Mouse (Mus musculus) adipocyte (in vitro differentiated cells): Measurements from ENCODE around the gene Pdxp.

Source experiments
- DNase-seq: peaks from one replicate; pipeline ENCODE4 v3.0.0-alpha.2; 2016; ENCODE audit warnings: low spot score

The Pdxp gene

DNA sequence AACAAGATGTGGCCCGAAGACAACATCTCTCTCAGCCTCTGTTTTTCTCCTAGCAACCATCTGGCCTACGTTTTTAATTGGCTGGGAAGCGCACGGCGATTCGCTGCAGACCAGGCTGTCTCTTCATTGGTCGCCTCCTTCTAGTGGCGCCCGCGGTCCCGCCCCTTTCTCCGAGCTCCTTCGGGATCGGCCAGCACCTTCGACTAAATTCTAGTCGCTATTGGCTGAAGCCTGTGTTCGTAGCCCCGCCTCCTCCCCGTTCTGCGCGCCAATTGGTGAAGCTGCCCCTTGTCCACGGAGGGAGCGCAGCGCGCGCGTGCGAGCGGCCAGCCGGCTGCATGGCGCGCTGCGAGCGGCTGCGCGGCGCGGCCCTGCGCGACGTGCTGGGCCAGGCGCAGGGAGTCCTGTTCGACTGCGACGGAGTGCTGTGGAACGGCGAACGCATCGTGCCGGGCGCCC, at the start of gene Pdxp:
Pdxp (plus strand) TSS at position 288 of the 459 bp plus-strand sequence.
- peak; percentile 98 for DNase-seq

DNA sequence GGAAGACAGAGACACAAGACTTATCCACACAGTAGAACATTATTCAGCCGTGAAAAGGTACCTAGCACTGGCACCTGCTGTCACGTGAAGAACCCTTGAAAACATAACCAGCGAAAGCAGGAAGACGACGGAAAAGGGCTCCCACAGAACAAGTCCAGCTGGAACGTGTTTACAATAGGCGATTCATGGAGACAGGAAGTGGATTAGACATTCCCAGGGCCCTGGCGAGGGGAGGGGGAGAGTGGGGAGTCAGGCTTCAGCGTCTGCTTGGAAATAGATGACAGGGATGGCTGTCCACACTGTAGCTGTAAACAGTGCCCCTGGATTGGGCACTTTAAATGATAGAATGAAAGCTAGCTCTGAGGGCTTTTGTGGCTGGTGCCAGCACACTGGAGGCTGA, 45.3 kb upstream of the Pdxp start:
- DNase-seq = no peak

DNA sequence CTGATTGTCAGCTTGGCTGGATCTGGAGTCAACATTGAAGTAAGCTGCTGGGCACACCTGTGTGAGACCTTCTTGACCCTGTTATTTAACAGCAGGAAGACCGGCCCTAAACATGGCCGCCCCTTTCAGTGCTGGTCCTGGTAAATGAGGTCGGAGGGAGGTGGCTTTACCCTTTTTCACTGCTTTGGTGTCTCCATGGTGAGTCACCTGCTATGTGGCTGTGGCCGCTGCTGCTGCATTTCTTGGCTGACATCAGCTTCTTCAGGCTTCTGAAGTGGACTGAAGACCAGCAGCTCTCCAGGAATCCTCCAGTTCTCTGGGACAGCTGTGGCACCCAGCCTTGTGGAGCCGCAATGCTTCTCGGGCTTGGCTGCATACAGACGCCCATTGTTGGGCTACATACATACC, 44.9 kb upstream of the Pdxp start:
- no peak for DNase-seq

DNA sequence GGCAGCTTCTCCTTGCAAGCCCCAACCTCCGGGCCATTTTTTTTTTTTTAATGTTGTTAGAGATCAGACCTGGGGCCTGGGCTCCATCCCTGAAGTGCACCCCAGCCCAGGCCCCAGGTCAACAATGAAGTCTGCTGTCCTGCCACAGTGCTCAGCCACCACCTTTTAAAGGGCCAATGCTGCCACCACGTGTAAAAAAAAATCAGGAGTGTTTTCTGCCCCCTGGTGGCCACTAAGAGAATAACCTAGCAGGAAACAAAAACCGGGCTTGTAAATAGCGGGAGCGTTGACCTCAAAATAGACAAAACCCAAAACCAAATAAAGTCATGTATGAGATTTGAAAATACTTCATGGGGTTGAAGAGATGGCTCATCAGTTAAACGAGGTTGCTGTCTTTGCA, 43.9 kb upstream of the Pdxp start:
- DNase-seq = peak; percentile 71

DNA sequence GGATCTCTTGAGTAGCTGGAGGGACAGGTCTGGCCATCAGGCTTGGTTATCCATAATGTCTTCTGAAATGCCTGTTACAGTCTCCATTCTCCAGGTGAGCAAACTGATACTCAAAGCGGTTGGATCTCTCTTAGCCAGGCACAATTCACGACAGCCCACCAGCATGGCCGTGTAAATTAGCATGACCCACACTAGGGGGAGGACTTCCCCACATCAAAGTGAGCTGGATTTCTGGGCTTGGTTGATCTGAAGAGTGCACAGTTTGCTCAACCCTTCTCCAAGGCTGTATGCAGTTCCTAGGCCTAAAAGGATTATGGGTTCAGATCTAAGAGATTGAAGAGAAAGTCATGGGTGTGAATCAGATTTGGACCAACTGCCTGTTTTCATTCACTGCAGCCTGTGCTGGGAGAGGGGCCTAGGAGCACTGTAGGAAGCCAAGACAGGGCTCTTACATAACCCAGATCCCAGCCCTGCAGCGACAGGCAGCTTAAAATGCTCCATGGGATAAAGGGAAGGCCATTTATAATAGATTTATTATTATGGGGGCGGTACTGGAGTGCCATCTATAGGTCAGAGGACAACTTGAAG, 41.6 kb upstream of the Pdxp start:
- no peak for DNase-seq

DNA sequence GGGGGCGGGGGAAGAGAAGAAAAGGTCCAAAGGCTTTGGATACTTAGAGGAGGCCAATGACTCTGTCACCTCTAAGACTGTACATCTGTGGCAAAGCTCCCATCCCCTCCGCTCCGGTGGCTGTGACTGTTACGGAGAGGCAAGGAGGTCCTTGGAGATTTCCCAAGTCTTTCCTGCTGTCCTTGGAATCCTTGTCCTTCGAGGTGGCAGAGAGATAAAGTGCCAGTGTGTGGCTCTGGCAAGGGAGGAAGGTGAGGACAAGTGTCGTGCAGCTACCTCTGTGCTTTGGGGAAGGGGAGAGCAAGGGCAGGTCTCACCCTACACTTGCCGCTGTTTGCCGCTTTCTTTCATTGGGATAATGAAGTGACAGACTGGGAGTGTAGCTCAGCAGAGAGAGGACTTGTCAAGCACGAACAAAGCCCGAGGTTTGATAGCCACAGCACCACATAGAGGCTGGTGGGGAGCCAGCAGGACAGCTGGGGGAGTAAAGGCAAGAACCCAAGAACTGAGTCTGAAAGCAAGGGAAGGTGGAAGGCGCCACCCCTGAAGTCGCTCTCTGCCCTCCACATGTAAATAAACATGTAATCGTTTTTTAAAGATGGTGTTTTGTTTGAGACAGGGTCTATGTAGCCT, 39.8 kb upstream of the Pdxp start:
- DNase-seq = no peak

DNA sequence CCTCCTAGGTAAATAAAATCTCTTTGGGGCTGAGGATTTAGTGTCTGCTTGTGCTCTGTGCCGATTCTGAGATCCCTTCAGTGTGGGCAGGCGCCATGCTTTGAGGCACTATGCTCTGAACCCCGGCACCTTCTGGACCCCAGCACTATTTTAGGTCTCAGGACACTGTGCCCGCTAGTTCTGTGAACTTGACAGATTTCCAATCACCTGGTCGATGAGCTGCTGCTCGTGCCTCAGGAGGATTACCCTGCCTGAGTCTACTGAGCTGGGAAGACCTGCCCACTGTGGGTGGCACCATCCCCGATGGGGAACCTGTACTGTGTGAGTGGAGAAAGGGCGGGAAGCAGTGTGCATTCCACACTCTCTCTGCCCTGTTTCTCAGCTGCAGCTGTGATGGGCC, 38.7 kb upstream of the Pdxp start:
- no peak for DNase-seq

DNA sequence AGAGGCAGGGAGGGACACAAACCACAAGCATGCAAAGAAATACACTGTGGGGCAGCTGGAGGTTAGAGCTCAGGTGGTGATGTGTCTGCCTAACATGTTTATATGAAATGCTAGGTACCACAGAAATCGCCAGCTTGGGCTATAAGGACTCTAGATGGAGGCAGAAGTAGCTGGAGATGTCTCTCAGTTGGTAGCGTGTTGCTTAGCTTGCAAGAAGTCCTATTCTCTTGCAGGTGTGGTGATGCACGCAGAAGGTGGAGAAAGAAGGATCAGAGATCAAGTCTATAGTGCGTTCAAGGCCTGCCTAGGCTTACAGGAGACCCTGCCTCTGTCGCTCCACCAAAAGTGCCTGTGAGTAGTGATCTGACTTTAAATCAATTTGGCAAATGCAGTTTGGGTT, 38.2 kb upstream of the Pdxp start:
- DNase-seq = no peak

DNA sequence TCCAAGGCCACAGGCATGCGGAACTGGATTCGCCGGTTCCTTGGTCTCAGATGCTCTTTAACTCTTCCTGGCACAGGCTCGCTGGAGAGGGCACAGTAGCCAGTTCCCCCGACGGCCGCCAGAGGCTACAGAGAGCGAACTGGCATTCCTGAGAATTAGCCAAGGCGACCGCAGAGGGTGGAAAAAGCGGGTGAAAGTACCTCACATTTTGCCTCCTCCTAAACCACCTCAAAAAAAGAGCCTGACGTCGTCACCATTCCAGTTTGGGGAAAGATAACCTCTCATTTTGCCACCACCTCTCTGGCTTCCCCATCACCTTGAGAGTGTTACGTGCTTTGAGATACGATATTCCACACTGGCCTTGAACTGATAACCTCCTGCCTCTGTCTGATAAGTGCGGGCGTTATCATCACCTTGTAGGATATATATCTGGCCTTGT, 37.4 kb upstream of the Pdxp start:
- DNase-seq = peak; percentile 94

DNA sequence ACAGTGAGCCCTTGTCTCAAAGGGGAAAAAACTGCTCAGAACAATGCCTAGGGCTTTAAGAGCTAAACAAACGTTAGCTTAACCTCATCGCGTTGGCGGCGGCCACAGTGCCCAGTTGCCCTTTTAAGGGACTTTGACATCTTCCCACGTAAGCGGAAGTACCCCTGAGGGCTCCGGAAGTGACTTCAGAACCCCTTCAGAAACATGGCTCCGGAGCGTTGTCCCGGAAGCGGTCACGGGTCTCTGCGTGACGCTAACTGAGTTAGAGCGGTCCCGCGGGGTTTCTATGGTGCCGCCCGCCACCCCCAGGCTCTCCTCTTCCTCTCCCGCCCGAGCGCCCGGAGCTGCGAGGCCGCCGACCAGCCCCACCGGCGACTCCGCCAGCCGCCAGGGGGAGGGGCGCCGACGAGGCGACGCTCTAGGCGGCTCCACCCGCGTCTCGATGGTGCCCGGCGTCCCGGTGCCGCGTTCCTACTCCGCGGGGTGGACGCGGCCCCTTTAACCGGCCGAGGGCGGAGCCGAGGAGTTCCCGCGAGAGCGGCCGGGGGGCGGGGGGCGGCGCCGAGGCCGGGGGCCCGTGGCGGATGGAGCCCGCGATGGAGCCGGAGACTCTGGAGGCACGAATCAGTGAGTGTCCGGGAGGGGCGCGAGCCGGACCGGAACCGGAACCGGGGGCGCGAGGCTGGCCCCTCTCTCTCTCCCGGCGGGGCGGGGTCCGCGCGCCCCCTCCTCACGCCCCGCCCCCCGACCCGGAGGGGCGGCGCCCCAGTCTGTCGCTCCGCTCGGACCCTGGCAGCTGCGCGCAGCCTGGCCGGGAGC, 36.5 kb upstream of the Pdxp start, which contains the start of gene Gga1:
Gga1 (plus strand) TSS at position 200 of the 819 bp plus-strand sequence.
- peak; percentile 97 for DNase-seq

DNA sequence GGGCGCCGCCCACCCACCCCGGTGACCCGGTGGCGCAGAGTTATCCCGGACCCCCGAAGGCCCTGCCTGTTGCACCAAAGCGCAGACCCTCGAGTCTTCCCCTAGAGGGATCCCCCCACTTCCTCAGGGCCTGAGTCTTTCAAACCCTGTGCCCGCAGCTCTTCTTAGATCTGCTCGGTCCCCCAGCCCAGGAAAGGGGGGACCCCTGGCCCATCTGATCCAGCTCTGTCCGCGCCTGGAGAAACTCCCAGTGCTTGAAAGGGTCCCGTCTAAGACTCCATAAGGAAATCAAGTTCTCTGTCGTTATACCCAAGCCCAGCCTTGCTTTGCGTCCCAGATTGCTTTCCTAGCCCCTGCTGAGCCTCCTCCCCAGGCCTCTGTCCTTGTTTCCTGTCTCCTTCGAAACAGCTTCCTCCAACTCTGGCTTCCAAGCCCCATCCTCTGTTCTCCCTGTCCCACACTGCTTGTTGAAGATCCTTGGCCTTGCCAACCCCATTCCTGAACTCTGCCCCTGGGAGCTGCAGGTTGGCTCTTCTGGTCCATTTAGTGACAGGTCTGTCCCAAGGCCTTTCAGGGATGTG, 35.8 kb upstream of the Pdxp start:
- DNase-seq = peak; percentile 42

DNA sequence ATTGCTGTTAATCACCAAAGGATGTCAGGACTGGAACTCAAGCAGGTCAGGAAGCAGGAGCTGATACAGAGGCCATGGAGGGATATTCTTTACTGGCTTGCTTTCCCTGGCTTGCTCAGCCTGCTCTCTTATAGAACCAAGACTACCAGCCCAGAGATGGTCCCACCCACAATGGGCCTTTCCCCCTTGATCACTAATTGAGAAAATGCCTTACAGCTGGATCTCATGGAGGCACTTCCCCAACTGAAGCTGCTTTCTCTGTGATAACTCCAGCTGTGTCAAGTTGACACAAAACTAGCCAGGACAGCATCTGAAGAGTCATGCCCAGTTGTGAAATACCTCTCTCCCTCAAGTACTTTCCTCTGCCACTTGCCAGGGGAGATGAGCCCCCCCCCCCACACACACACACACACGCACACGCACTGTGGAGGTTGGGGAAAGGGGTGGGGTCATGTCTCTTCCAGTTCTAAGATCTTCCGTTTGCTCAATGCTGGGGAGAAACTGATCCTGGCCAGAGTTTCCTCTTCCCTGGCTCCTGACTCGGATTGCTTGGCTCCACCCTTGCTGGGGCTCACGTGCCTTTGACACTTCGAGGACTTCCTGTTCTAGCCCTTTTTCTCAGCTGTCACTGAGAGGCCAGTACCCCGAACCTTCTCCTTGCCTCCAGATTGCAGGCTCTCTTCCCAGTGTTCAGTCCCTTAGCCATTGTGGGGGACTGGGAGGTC, 34.8 kb upstream of the Pdxp start:
- peak; percentile 68 for DNase-seq

DNA sequence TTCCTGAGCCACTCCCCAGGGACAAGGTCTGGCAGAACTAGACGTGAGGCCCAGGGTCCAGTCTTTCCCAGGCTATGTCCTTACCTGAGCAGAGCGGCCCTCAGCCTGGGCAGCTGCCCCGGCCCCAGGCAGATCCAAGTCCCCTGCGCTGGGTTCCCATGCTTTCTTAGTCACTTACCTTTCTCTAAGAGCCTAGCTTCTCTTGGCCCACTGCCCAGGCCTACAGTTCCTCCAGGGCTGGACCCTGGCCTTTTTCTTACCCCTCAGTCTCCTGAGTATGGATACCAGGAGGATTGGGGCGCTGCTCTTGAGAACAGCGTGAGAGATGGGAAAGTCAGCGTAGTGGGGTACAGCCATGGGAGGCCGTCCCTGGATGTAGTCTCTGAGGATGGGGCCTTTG, 33.3 kb upstream of the Pdxp start:
- no peak for DNase-seq

DNA sequence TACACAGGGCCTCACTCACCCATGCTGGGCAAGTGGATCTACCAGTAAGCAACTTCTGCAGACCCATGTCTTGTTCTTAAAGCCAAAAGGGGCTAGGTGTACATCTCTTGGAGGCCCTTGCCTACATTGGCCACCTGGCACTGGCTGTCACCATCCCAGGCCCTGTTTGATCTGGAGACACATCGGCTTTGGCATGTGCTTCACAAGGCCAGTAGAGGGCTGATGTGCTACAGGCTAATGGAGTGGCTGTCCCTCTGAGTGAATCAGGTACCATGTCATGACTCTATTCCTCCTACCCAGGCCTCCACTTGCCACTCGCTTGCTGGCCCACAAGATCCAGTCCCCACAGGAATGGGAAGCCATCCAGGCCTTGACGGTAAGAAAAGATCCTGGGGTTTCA, 31.9 kb upstream of the Pdxp start:
- no peak for DNase-seq

DNA sequence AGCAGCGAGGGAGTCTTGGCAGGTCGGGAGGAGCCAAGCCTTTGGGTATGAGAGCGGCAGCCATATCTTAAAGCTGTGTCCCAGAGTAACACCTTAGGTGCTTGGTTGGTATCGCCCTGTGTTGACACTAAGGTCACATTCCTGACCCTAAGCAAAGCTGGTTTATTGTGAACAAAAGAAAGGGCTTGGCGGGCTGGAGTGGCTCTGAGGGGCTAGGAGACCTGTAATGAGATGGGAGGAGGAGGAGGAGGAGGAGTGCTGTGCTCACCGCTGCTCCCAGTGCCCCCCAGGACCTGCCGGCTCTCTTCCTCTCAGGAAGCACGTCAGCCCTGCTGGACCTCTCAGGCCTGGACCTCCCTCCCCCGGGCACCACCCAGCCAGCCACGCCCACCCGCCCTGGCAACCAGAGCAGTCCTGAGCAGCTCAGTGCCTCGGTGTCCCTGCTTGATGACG, 24.3 kb upstream of the Pdxp start:
- no peak for DNase-seq

DNA sequence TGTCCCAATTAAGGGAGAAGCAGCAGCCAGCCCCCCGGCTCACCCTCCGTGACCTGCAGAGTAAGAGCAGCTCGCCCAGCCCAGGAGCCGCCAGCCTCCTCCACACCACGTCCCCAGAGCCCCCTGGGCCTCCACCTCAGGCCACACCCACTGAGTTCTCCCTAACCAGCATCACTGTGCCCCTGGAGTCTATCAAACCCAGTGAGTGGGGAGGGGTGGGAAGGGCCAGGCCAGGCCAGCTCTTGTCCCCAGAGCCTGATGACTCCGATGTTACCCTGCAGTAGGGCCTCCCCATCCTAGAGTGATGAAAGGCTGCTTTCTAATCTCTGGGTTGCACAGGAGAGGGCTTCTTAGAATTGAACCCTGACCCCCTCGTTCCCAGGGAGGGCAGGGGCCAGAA, 21.3 kb upstream of the Pdxp start:
- no peak for DNase-seq

DNA sequence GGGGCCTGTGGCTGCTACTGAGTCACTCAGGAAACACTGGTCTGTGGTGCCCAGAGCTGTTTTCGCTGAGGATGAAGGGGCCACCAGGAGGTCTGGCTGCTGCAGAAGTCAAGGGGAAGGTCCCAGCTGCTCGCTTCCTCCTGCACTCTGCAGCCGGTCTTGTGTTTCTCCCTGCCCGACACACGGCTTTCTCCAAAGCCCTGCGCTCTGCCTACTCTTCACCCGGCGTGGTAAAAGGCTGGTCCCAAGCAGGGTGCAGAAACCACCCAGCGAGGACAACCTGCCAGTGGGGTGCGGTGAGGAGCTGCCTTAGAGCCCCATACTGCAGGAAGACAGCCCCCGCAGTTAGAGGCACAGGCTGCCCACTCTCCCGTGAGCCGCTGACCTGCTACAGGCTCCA, 19.0 kb upstream of the Pdxp start:
- no peak for DNase-seq

DNA sequence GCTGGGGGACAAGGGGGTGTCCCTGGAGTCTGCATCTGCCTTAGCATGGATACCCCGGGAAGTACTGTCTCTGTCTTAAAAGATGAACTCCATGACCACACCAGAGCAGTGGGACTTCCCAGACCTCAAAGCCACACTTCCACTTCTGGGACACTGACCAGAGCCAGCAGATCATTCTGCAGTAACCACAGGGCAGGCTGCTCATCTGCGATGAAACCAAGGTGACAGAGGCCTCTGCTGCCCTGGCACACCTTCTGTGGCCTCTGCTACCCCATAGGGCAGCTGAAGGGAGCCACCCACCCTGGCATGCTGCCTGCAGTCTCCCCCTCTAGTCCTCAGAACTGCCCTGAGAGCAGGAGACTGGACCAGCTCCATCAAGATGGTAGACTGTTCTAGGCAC, 18.0 kb upstream of the Pdxp start:
- no peak for DNase-seq

DNA sequence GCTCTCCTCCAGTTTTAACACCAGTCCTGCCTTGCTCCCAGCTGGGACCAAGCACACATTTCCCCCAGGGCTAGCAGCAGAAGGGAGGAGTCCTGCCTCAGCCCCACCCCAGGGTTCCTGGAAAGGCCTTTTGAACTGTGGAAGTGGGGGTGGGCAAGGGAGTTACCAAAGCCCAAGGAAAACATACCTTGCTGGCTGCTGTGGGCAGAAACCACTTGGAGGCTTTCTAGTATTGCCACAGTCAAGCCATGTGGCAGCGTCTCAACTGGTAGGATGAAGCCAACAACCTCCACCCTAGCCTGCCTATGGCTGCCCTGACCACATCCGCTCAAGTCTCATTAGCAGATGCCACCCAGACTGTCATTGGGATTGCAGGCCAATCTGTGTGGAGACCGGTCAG, 17.6 kb upstream of the Pdxp start:
- DNase-seq = no peak

DNA sequence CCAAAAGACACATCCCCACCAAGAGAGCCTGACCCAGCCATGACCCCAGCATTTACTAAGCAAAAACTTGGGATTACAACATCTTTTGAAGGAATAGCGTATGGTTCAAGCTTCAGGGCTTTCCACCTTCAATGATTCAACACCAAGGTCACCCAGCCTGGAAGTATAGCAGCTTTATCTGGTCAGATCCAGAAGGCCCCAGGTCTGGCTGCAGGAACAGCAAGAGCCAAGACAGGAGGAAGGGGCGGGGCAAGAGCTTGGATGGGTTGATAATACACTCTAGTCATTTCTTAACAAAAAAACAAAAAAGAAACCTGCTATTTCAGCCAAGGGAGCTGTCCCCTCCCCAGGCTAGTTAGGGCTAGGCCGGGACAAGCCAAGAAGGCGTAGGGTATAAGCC, 16.2 kb upstream of the Pdxp start:
- DNase-seq = no peak

DNA sequence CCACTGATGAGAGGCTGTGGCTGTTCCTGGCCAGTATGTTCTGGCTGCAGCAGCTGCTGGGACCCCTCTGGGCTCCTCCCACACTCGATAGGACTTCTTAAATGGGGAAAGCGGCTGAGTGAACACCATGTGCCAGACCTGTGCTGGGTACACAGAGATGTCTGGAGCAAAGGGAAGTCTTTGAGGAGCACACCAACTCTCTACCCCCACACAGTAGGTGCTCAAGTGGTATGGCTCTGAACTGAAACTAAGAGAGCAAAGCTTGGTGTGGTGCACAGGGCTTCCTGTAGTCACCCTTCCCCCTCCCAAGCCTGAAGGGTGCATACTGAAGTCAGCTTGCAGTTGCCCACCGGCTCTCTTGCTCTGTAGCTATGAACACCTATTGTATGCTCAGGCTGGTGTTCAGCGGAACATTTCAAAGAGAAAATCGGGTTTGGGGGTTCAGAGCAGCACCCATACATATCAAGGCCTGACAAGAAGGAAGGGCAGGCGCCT, 15.2 kb upstream of the Pdxp start:
- no peak for DNase-seq

DNA sequence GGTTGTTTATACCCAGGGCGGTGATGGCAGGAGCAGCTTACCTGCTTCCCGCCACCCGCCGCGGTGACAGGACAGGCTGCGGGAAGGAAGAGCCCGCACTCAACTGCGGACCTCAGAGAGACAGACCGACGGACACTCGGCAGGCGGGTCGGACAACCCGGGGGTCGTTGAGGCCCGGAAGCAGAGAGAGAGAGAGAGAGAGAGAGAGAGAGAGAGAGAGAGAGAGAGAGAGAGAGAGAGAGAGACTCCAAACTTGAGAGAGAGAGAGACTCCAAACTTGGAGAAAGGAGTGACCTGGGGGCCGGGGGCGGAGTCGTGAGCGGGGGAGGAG, 14.3 kb upstream of the Pdxp start, which contains the start of gene Gm49510:
Gm49510 (plus strand) TSS at position 259 of the 331 bp plus-strand sequence.
- DNase-seq = no peak
